Mouse (Mus musculus): ENCODE measurements at regions not wholly inside any gene's neighbourhood (a gene's known extent, or its start where the extent isn't known, plus 50 kb on each side); places are given as distances from the start of the nearest gene placed in this dataset.

GRCm38 (mm10) chr12:107624446-107624845 is 136.0 kb downstream of the 3110018I06Rik start:
- TF ChIP-seq USF1 (IDR thresholded peaks at IDR 0.05; ENCODE audit: low read depth) (no peak), POLR2A (IDR thresholded peaks at IDR 0.05; ENCODE audit: insufficient read length, low read depth) (no peak), E2F4 (IDR thresholded peaks at IDR 0.05; ENCODE audit: insufficient read depth) (no peak), POLR2AphosphoS2 (IDR thresholded peaks at IDR 0.05; ENCODE audit: insufficient read length, low read depth) (no peak), REST (IDR thresholded peaks at IDR 0.05; ENCODE audit: insufficient read depth, insufficient read length) (no peak), TCF12 (IDR thresholded peaks at IDR 0.05; ENCODE audit: insufficient read depth, poor library complexity, severe bottlenecking) (no peak), MYOD1 (IDR thresholded peaks at IDR 0.05; ENCODE audit: control insufficient read depth in 1 of 3, insufficient read length in 2 of 3, low read depth in 2 of 3) (no peak)
